26 mouse cellular contexts compared by ENCODE assay signal in genomic region chr3:33990451-33990850, GRCm38 (mm10). TPM values are rescaled to one million over a fixed set of nuclear protein-coding genes. Genes with fewer than 3 reads are reported as not detected.
A peak's percentile ranks its signal among the peaks of the same experiment; 100 is the strongest.
DNase-seq lines count a peak whose midpoint lies in the region; ATAC-seq and TF ChIP-seq lines count a peak whose summit lies in the region.
"Had no signal": no experiment of that assay in that cellular context is flagged by ENCODE, and none has a peak within 500 bp of the region (broad histone marks: within the 10 kb centered on the region; RNA-seq: fewer than 3 reads in every experiment).

No protein-coding gene starts in this region.

- H3K9me3 ChIP-seq in heart, embryonic 11.5 days (replicated peaks; ENCODE audit: control insufficient read depth, low read length) = no peaks in the 10 kb centered on the region
- H3K9me3 ChIP-seq in E14TG2a.4 (ENCODE audit: low read length) = no peaks in the 10 kb centered on the region
- no peaks in the 10 kb centered on the region for H3K9me3 ChIP-seq in ES-Bruce4 (replicated peaks; ENCODE audit: control insufficient read depth, insufficient read depth, low read length, poor library complexity, severe bottlenecking)
- H3K9me3 ChIP-seq in heart, embryonic 16.5 days (replicated peaks; ENCODE audit: control insufficient read depth, low read length) = no peaks in the 10 kb centered on the region
- H3K9me3 ChIP-seq in forebrain, embryonic 14.5 days (replicated peaks; ENCODE audit: control insufficient read depth, low read length) = no peaks in the 10 kb centered on the region
- H3K9me3 ChIP-seq: forebrain, embryonic 12.5 days; hindbrain, embryonic 10.5 days; hindbrain, embryonic 15.5 days; limb, embryonic 13.5 days; lung, embryonic 15.5 days; midbrain, embryonic 10.5 days; midbrain, embryonic 15.5 days; neural tube, embryonic 15.5 days had no signal

- no peak for ATAC-seq in heart, embryonic 11.5 days (replicated peaks; ENCODE audit: insufficient number of reproducible peaks, low FRiP score, low TSS enrichment)
- no peak for ATAC-seq in heart, embryonic 16.5 days (replicated peaks; ENCODE audit: extremely low read depth, insufficient read depth, low FRiP score)
- no peak for ATAC-seq in forebrain, embryonic 14.5 days
- ATAC-seq: activated CD4-positive, CD25-positive, alpha-beta regulatory T cell, adult 4 months; inflammation-experienced regulatory T-cells, adult 6 months; midbrain, embryonic 15.5 days had no signal

- no peak overlapping the region for H3K4me2 ChIP-seq in heart, embryonic 11.5 days
- H3K4me2 ChIP-seq in heart, embryonic 16.5 days (ENCODE audit: low read depth, low read length) = no peak overlapping the region
- H3K4me2 ChIP-seq in forebrain, embryonic 14.5 days (ENCODE audit: low read length) = no peak overlapping the region
- H3K4me2 ChIP-seq: forebrain, embryonic 12.5 days; hindbrain, embryonic 15.5 days; limb, embryonic 13.5 days; liver, embryonic 11.5 days; lung, embryonic 15.5 days; midbrain, embryonic 15.5 days; neural tube, embryonic 15.5 days had no signal

- peaks cover 14% of the 10 kb centered on the region for H3K4me1 ChIP-seq in heart, embryonic 11.5 days (ENCODE audit: control insufficient read depth, insufficient read depth, low read length)
- peaks cover 64% of the 10 kb centered on the region for H3K4me1 ChIP-seq in E14TG2a.4 (replicated peaks; ENCODE audit: low read depth, low read length)
- H3K4me1 ChIP-seq in ES-Bruce4 (ENCODE audit: control insufficient read depth, insufficient read depth, low read length) = peaks cover 3% of the 10 kb centered on the region
- peaks cover 26% of the 10 kb centered on the region for H3K4me1 ChIP-seq in heart, embryonic 16.5 days (ENCODE audit: control insufficient read depth, insufficient read depth, low read length)
- H3K4me1 ChIP-seq in forebrain, embryonic 14.5 days (ENCODE audit: control insufficient read depth, insufficient read depth, low read length) = no peaks in the 10 kb centered on the region
- H3K4me1 ChIP-seq: forebrain, embryonic 12.5 days; hindbrain, embryonic 15.5 days; lung, embryonic 15.5 days; midbrain, embryonic 10.5 days; midbrain, embryonic 15.5 days; neural tube, embryonic 15.5 days had no signal

- no peak overlapping the region for H3K4me3 ChIP-seq in heart, embryonic 11.5 days (ENCODE audit: low read depth, low read length)
- H3K4me3 ChIP-seq in E14TG2a.4 (replicated peaks; ENCODE audit: low read length) (peak overlapping the region; percentile 65), ES-Bruce4 (ENCODE audit: low read depth, low read length) (peak overlapping the region; percentile 6)
- H3K4me3 ChIP-seq in heart, embryonic 16.5 days (ENCODE audit: low read length) = no peak overlapping the region
- H3K4me3 ChIP-seq in forebrain, embryonic 14.5 days (ENCODE audit: low read depth, low read length) = no peak overlapping the region
- H3K4me3 ChIP-seq: forebrain, embryonic 12.5 days; hindbrain, embryonic 10.5 days; hindbrain, embryonic 15.5 days; limb, embryonic 13.5 days; lung, embryonic 15.5 days; midbrain, embryonic 10.5 days; midbrain, embryonic 15.5 days; neural tube, embryonic 15.5 days had no signal

- WGBS in heart, embryonic 11.5 days (ENCODE audit: insufficient replicate concordance) = 67% methylated on average over 10 of the region's 10 CpGs
- 78% methylated on average over 10 of the region's 10 CpGs for whole genome bisulfite sequencing in heart, embryonic 16.5 days
- WGBS in forebrain, embryonic 14.5 days = 81% methylated on average over 10 of the region's 10 CpGs

- H3K9ac ChIP-seq in heart, embryonic 11.5 days (ENCODE audit: low read depth, low read length) = no peak overlapping the region
- peak overlapping the region; percentile 53; the same call in 1 of the 2 replicates for H3K9ac ChIP-seq in ES-Bruce4 (ENCODE audit: low read depth, poor library complexity, severe bottlenecking)
- 0 out of 2 replicates have a peak overlapping the region, but pooled peaks have one; percentile 15 for H3K9ac ChIP-seq in heart, embryonic 16.5 days (ENCODE audit: low read length)
- H3K9ac ChIP-seq in forebrain, embryonic 14.5 days (ENCODE audit: low read length) = no peak overlapping the region
- H3K9ac ChIP-seq: forebrain, embryonic 12.5 days; hindbrain, embryonic 15.5 days; limb, embryonic 13.5 days; lung, embryonic 15.5 days; midbrain, embryonic 15.5 days; neural tube, embryonic 15.5 days had no signal

- H3K27me3 ChIP-seq in heart, embryonic 11.5 days (ENCODE audit: control insufficient read depth, insufficient read depth, low read length) = no peaks in the 10 kb centered on the region
- H3K27me3 ChIP-seq in E14TG2a.4 (ENCODE audit: insufficient read depth, low read length) (no peaks in the 10 kb centered on the region), ES-Bruce4 (ENCODE audit: control insufficient read depth, insufficient read depth, low read length, poor library complexity, severe bottlenecking) (no peaks in the 10 kb centered on the region)
- H3K27me3 ChIP-seq in heart, embryonic 16.5 days (ENCODE audit: control insufficient read depth, insufficient read depth, low read length) = no peaks in the 10 kb centered on the region
- no peaks in the 10 kb centered on the region for H3K27me3 ChIP-seq in forebrain, embryonic 14.5 days (replicated peaks; ENCODE audit: control insufficient read depth, insufficient read depth, low read length)
- H3K27me3 ChIP-seq: forebrain, embryonic 12.5 days; hindbrain, embryonic 15.5 days; limb, embryonic 13.5 days; lung, embryonic 15.5 days; midbrain, embryonic 15.5 days; neural tube, embryonic 15.5 days had no signal

- peak; percentile 93 for TF ChIP-seq EP300 in ES-Bruce4 (IDR thresholded peaks at IDR 0.05; ENCODE audit: insufficient read depth, low read depth, low read length)

- 0 out of 2 replicates have a peak overlapping the region, but pooled peaks have one; percentile 85 for H3K27ac ChIP-seq in heart, embryonic 11.5 days (ENCODE audit: low read depth, low read length)
- peak overlapping the region; percentile 17 for H3K27ac ChIP-seq in ES-Bruce4 (ENCODE audit: insufficient read depth, low read length)
- H3K27ac ChIP-seq in heart, embryonic 16.5 days (ENCODE audit: low read length) = peak overlapping the region; percentile 96
- H3K27ac ChIP-seq in forebrain, embryonic 14.5 days (ENCODE audit: low read depth, low read length) = no peak overlapping the region
- H3K27ac ChIP-seq: forebrain, embryonic 12.5 days; hindbrain, embryonic 10.5 days; hindbrain, embryonic 15.5 days; limb, embryonic 13.5 days; lung, embryonic 15.5 days; midbrain, embryonic 10.5 days; midbrain, embryonic 15.5 days; neural tube, embryonic 15.5 days had no signal

- no peak for TF ChIP-seq POLR2A in ES-Bruce4 (IDR thresholded peaks at IDR 0.05; ENCODE audit: insufficient read depth, low read length)

- no peaks in the 10 kb centered on the region for H3K36me3 ChIP-seq in heart, embryonic 11.5 days (ENCODE audit: control insufficient read depth, insufficient read depth, low read length)
- H3K36me3 ChIP-seq in E14TG2a.4 (ENCODE audit: insufficient read depth, low read length) (no peaks in the 10 kb centered on the region), ES-Bruce4 (ENCODE audit: control insufficient read depth, insufficient read depth, low read length, poor library complexity, severe bottlenecking) (no peaks in the 10 kb centered on the region)
- no peaks in the 10 kb centered on the region for H3K36me3 ChIP-seq in heart, embryonic 16.5 days (ENCODE audit: control insufficient read depth, insufficient read depth)
- H3K36me3 ChIP-seq in forebrain, embryonic 14.5 days (ENCODE audit: control insufficient read depth, insufficient read depth, low read length) = no peaks in the 10 kb centered on the region
- H3K36me3 ChIP-seq: forebrain, embryonic 12.5 days; hindbrain, embryonic 10.5 days; hindbrain, embryonic 15.5 days; limb, embryonic 13.5 days; lung, embryonic 15.5 days; midbrain, embryonic 10.5 days; midbrain, embryonic 15.5 days; neural tube, embryonic 15.5 days had no signal

- DNase-seq in heart, adult 9 months (ENCODE audit: low spot score in 2 of 2) = no peak
- DNase-seq in forebrain, embryonic 14.5 days (ENCODE audit: low spot score) = no peak
- DNase-seq: adrenal gland, adult 8-10 months; B cell, adult 2 months; cerebellum, adult 2 months; cerebellum, postnatal 14 days; kidney, adult 11 months; kidney, postnatal 14 days; retina, postnatal 1 day; right cerebral cortex, postnatal 14 days; thymus, postnatal 4 days had no signal

- TF ChIP-seq CTCF in E14TG2a.4 (conservative IDR thresholded peaks at IDR 0.05; ENCODE audit: low read length) = no peak
- no peak for TF ChIP-seq CTCF in ES-Bruce4 (IDR thresholded peaks at IDR 0.05; ENCODE audit: low read depth, low read length)

RNA-seq across cellular contexts. Expression of gene Fxr1, which starts 29.3 kb away (rescaled TPM):
- polyA plus RNA-seq in heart, embryonic 11.5 days (2014; fragmentation: Nextera tagmentation; extraction: Ambion mirVana) = 83.4 and 89.2 TPM in 2 replicates
- polyA plus RNA-seq in ES-Bruce4 (2011; ENCODE audit: insufficient read depth, insufficient read length, low read depth, missing spikeins) = 462 and 491 TPM in 2 replicates
- polyA plus RNA-seq in heart, embryonic 16.5 days (2015; fragmentation: Nextera tagmentation; extraction: Ambion mirVana) = 67.4 and 73.1 TPM in 2 replicates
- polyA plus RNA-seq in forebrain, embryonic 14.5 days (2014; fragmentation: Nextera tagmentation; extraction: Ambion mirVana) = 45.5 and 47.0 TPM in 2 replicates

Comparison
In these comparisons a context has a peak if more than half of its experiments do, and no peak if none do; other contexts are left out.
1. H3K9ac ChIP-seq: peak in ES-Bruce4 (single experiment) and heart, embryonic 16.5 days (single experiment); none in heart, embryonic 11.5 days (single experiment) and forebrain, embryonic 14.5 days (single experiment).
2. H3K4me3 ChIP-seq: peak in E14TG2a.4 (single experiment) and ES-Bruce4 (single experiment); none in heart, embryonic 11.5 days (single experiment), heart, embryonic 16.5 days (single experiment) and forebrain, embryonic 14.5 days (single experiment).